Mouse (Mus musculus) left cerebral cortex, adult 2 months (tissue): Measurements from ENCODE around the gene Cd93. TPM values are rescaled to one million over a fixed set of nuclear protein-coding genes. Genes with fewer than 3 reads are reported as not detected.

Source experiments
- DNase-seq, 2 experiments: peaks; one replicate each; pipeline ENCODE4 v3.0.0; 2021 to 2022; ENCODE audit warnings: low spot score in 2 of 2, mixed read lengths in 1 of 2; ENCODE audit errors: extremely low spot score in 1 of 2
- H3K27ac ChIP-seq: fragments of 200-600 bp; 2 replicates; pipeline ENCODE4 v1.8.1; 2022
- H3K4me3 ChIP-seq: fragments of 200-600 bp; 2 replicates; pipeline ENCODE4 v1.8.1; 2022
- CTCF ChIP-seq: fragments of 200-600 bp; IDR thresholded peaks from 2 replicates; pipeline ENCODE4 v1.8.1; 2022; ENCODE audit warnings: antibody characterized with exemption, mild to moderate bottlenecking, moderate library complexity
- intact Hi-C: fragments of 180-260 bp; cut with DNase I; formaldehyde crosslinking; loops from one replicate; pipeline ENCODE4 v1.15.1; 2025
- total RNA-seq, 2 experiments: library from RNA; stranded (reverse); gene quantifications; 2 replicates each; pipeline ENCODE4 v1.2.3; 2021

Gene Cd93
- total RNA-seq, 2 experiments from 2014 or later: 5.0 to 5.2 TPM

- no peak overlapping the region for H3K4me3 ChIP-seq
- DNase-seq: no peak
- no peak overlapping the region for H3K27ac ChIP-seq
- TF ChIP-seq CTCF: no peak
- intact Hi-C loops: no loop called here
These were observed 3.6 kb downstream of the Cd93 start for GRCm38 (mm10) chr2:148439691-148440276.

- H3K4me3 ChIP-seq: no peak overlapping the region
- H3K27ac ChIP-seq: no peak overlapping the region
- TF ChIP-seq CTCF: no peak
- DNase-seq: no peak
- intact Hi-C loops: no loop called here
These were observed 7.1 kb downstream of the Cd93 start for GRCm38 (mm10) chr2:148436285-148436684.

GRCm38 (mm10) chr2:148432346-148432745, 11.0 kb downstream of the Cd93 start:
- intact Hi-C loops: no loop called here
- no peak overlapping the region for H3K4me3 ChIP-seq
- no peak for DNase-seq
- H3K27ac ChIP-seq: no peak overlapping the region
- no peak for TF ChIP-seq CTCF

- DNase-seq: no peak
- Histone ChIP-seq H3K4me3 (no peak overlapping the region), H3K27ac (no peak overlapping the region)
- intact Hi-C loops: no loop called here
- TF ChIP-seq CTCF: no peak
These were observed 12.4 kb downstream of the Cd93 start for GRCm38 (mm10) chr2:148430941-148431340.

GRCm38 (mm10) chr2:148429001-148429505, 14.3 kb downstream of the Cd93 start:
- DNase-seq: no peak
- Histone ChIP-seq H3K27ac (no peak overlapping the region), H3K4me3 (no peak overlapping the region)
- no peak for TF ChIP-seq CTCF
- intact Hi-C loops: no loop called here

GRCm38 (mm10) chr2:148428523-148428922, 14.8 kb downstream of the Cd93 start:
- TF ChIP-seq CTCF: no peak

GRCm38 (mm10) chr2:148427553-148427952, 15.8 kb downstream of the Cd93 start:
- intact Hi-C loops: no loop called here
- Histone ChIP-seq H3K27ac (no peak overlapping the region), H3K4me3 (no peak overlapping the region)
- DNase-seq: no peak
- no peak for TF ChIP-seq CTCF

More at GRCm38 (mm10) chr2:148428523-148428922, 14.8 kb downstream of the Cd93 start:
- Histone ChIP-seq H3K4me3 (no peak overlapping the region), H3K27ac (no peak overlapping the region)
- no peak for DNase-seq
- intact Hi-C loops: no loop called here

GRCm38 (mm10) chr2:148425709-148426382, 17.5 kb downstream of the Cd93 start:
- no peak overlapping the region for H3K4me3 ChIP-seq
- no peak overlapping the region for H3K27ac ChIP-seq
- intact Hi-C loops: no loop called here
- no peak for TF ChIP-seq CTCF
- DNase-seq: no peak

GRCm38 (mm10) chr2:148421706-148422105, 21.7 kb downstream of the Cd93 start:
- intact Hi-C loops: no loop called here
- no peak overlapping the region for H3K4me3 ChIP-seq
- TF ChIP-seq CTCF: no peak
- no peak for DNase-seq
- no peak overlapping the region for H3K27ac ChIP-seq

GRCm38 (mm10) chr2:148421112-148421511, 22.3 kb downstream of the Cd93 start:
- no peak for TF ChIP-seq CTCF
- intact Hi-C loops: no loop called here
- DNase-seq: no peak

GRCm38 (mm10) chr2:148419776-148420175, 23.6 kb downstream of the Cd93 start:
- no peak for DNase-seq
- intact Hi-C loops: no loop called here
- Histone ChIP-seq H3K4me3 (no peak overlapping the region), H3K27ac (no peak overlapping the region)
- no peak for TF ChIP-seq CTCF

More at GRCm38 (mm10) chr2:148421112-148421511, 22.3 kb downstream of the Cd93 start:
- Histone ChIP-seq H3K4me3 (no peak overlapping the region), H3K27ac (no peak overlapping the region)

GRCm38 (mm10) chr2:148419151-148419550, 24.2 kb downstream of the Cd93 start:
- H3K27ac ChIP-seq: no peak overlapping the region
- intact Hi-C loops: no loop called here
- TF ChIP-seq CTCF: no peak
- no peak for DNase-seq
- H3K4me3 ChIP-seq: no peak overlapping the region
